Mouse (Mus musculus) kidney, adult 11 months (tissue): Measurements from ENCODE around the gene Slc5a11.

Experiments used
- DNase-seq: peaks from one replicate; pipeline ENCODE4 v3.0.0; 2022

Gene Slc5a11

DNA sequence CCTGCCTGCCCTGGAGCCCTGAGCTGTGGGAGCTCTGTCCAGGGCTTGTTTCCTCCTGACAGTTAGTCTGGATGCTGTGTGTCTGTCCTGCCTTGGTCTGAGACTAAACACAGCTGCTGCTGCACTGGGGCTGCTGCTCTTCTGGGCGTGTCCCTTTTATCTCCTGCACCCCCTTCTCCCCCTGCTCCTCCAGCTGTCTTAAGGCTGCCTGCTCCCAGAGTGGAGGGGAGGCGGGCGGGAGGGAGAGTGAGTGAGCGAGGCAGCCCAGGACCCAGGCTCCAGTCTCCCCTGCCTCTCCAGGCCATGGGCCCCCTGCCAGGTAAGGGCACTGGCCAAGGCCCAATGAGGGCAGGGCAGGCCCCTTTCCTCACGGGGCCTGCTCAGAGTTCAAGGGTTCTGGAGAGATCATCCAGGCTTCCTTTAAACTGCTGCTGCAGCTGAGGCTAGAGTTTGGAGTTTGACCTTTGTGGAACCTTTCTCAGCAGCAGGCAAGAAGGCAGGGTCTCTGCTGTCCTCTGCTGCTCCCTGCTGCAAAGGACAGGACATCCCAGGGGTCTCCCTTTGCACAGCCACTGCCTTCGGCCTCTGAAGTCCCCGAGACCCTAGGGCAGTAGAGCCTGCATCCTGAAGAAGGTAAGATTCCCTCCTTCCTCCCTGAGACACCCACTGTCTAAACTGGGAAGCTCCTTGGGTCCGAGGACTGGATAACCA lies at the start of gene Slc5a11:
Slc5a11 (plus strand) TSS at position 416 of the 711 bp plus-strand sequence.
- peak; percentile 90 for DNase-seq

GRCm38 (mm10) chr7:123167436-123167835 lies 47.1 kb upstream of the Slc5a11 start:
- DNase-seq = peak; percentile 26

DNA sequence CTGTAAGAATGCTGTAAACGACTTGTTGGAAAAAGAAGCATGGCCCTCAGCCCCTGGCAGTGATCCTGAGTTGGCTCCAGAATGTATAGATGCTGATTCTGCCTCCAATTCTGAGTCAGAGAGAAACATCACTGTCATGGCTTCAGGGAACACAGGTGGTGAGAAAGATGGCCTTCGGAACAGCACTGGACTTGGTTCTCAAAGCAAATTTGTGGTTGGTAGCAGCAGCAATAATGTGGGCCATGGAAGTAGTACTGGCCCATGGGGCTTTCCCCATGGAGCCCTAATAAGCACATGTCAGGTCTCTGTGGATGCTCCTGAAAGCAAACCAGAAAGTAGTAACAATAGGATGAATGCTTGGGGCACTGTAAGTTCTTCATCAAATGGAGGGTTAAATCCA lies 45.0 kb upstream of the Slc5a11 start:
- DNase-seq = no peak

GRCm38 (mm10) chr7:123172101-123172500 lies 42.5 kb upstream of the Slc5a11 start:
- DNase-seq = no peak

GRCm38 (mm10) chr7:123177215-123177614 lies 37.4 kb upstream of the Slc5a11 start:
- no peak for DNase-seq

DNA sequence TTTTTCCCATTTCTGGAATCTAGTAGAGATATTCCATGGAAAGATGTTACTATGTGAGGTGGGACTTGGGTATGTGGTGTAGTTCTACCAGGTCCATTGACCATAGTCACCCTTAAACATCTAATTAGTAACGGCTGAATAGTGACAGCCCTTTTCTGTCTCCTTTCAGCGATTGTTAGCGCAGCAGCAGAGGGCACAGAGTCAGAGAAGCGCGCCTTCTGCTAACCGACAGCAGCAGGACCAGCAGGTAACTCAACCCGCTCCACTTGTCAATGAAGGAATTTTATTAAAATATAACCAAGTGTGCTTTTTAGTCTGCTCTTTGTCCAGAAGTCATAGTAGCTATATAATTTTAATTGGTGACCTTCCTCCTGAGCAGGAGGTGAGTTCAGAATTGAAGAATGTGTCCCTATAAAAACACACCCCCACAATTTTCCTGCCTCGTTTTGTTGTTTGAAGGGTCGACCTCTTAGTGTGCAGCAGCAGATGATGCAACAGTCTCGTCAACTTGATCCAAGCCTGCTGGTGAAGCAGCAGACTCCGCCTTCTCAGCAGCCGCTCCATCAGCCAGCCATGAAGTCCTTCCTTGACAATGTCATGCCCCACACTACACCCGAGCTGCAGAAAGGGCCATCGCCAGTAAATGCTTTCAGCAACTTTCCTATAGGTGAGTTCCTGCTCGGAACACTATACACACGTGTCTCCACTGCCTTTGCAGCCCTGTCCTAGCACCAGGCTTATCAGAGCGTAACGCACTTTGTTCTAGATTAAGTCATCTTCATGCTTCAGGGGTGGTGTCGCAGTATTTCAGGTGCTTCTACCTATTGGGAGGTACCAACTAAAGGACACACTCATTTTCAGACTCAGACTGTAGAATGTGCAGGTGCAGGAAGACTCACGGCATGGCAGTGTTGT lies 32.5 kb upstream of the Slc5a11 start:
- DNase-seq = peak; percentile 63

GRCm38 (mm10) chr7:123184891-123185290 lies 29.7 kb upstream of the Slc5a11 start:
- DNase-seq = peak; percentile 58

GRCm38 (mm10) chr7:123186463-123186862 lies 28.1 kb upstream of the Slc5a11 start:
- no peak for DNase-seq

- no peak for DNase-seq
Observed at GRCm38 (mm10) chr7:123187246-123187645, 27.3 kb upstream of the Slc5a11 start.

GRCm38 (mm10) chr7:123188462-123188861 lies 26.1 kb upstream of the Slc5a11 start:
- DNase-seq = no peak

- DNase-seq = no peak
Observed at GRCm38 (mm10) chr7:123189762-123190161, 24.8 kb upstream of the Slc5a11 start.

GRCm38 (mm10) chr7:123191731-123192130 lies 22.8 kb upstream of the Slc5a11 start:
- no peak for DNase-seq

DNA sequence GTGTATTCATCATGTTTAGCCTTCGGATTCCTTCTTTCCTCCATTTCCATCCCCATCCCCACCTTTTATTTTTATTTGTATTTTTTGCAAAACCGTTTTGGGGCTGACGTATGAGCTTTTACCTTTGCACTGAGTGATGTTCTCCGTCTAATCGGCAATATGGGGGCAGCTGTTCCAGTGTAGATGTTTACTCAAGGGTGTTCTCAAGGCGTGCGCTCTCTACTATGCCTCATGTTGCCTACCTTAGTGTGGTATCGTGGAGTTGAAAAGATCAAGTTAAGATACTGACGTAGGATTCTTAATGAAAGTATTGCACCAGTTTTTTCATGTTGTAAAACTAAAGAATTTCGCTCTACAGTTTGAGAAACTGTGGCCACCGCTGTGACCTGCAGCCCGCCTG lies 21.4 kb upstream of the Slc5a11 start:
- no peak for DNase-seq

DNA sequence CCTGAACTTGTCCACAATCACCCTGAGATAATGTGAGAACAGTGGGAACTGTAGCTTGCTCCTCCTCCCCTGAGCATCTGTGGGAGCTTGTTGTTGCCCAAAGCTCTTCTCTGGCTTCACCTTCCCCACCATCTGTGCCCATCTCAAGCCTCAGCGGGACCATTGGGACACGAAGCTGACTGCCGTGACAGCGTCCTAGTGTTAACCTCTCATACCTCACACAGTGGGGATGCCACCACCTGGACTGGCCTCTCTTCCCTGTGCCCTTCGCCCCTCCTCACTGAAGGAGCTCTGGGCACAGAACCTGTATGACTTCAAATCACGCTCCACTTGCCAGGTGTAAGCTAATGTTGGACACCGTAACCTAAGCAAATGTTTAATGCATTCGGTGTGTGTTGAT lies 19.9 kb upstream of the Slc5a11 start:
- DNase-seq = peak; percentile 37

DNA sequence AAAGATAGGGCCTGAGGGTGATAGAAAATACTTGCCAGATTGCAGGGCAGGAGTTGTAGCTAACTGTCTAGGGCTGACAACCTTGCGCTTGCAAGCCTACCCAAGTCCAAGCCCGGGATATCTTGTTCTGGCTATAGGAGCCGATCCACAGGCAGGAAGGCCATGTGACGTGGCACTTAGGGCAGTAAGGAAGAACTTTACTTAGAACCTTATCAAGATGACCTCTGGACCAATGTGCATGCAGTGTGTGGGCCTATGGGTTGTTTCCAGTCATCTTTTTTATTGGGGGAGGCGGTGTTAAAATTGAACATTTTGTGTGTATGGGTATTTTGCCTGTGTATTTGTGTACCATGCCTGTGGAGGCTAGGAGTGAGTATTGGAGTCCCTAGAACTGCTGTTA lies 18.1 kb upstream of the Slc5a11 start:
- DNase-seq = no peak

GRCm38 (mm10) chr7:123198695-123199094 lies 15.9 kb upstream of the Slc5a11 start:
- peak; percentile 87 for DNase-seq

- DNase-seq = peak; percentile 37
Observed at GRCm38 (mm10) chr7:123199151-123199550, 15.4 kb upstream of the Slc5a11 start.

DNA sequence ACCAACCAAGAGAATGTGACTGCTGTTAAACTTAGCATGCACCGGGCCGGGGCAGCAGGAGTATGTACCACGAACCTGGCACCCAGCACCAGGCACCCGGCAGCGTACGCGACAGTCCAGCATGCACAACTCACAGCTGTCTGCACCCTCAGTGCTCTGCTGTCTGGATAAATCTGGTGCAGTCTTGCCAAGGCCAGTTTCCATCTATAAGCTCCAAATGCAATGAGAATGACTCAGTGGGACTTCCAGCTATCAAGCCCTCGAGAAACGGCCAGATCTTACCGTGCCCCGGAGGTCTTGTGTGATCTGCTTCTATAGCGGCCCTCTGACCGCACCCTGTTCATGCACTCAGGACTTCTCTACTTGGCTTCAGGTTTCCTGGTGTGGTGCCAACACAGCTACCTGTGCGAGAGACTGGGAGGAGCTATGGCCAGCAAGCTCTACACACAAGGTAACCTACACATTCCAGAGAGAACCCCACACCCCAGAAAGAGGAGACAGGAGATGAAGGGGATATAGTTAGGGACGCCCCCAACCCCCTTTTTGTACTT lies 14.8 kb upstream of the Slc5a11 start:
- no peak for DNase-seq

DNA sequence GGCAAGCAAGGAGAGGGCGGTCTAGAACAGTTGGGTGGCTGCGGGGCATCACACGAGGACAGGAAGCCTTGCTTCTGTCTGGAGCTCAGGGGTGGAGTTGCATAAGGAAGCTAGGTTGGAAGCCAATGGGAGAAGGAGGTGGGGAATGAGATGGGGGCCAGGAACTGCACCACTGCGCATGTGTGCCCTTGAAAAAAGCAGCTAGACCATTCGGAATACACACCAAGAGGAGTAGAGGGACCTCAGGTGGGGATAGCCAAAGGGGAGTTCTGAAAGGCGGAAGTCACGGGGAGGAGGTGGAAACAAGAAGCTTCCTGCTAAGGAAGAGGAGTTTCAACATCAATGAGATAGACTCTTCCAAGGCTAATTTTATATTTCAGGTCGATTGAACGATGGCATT lies 13.9 kb upstream of the Slc5a11 start:
- no peak for DNase-seq

DNA sequence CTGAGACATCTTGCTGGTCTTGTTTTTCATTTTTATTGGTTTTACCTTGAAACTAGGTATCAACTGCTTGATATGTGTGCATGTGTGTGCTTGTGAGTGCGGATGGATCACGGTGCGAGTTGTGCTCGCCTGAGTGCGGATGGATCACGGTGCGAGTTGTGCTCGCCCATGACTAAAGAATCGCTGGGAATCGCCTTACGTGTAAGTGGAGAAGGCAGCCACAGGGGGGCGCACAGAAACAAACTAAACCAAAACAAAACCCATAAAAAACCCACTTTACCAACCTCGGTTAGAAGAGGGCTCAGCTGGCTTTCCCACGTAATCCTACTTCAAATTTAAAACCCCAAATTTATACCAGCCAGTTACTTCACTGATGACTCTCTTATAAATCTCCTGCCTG lies 9.3 kb upstream of the Slc5a11 start:
- DNase-seq = no peak

GRCm38 (mm10) chr7:123207561-123207960 lies 7.0 kb upstream of the Slc5a11 start:
- no peak for DNase-seq

GRCm38 (mm10) chr7:123209864-123210263 lies 4.7 kb upstream of the Slc5a11 start:
- DNase-seq = no peak

- no peak for DNase-seq
Observed at GRCm38 (mm10) chr7:123211461-123211860, 3.1 kb upstream of the Slc5a11 start.

DNA sequence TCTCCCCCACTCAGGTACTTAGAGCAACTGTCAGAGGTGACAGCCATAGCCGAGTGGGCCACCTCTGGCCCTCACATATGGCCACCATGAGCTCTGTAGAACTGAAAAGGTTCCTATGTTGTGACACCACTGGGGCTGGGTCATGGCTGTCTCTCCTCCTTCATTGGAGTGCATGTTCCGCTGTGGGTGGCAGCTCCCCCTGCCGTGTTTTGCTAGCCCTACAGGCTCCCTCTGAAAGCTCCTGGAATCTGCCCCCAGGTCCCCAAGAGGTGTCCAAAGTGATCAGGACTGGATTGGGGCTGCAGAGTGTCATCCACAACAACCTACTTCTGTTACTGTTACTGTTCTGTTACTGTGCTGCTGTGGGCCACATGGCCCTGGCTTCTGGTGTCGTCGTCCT lies 2.3 kb upstream of the Slc5a11 start:
- DNase-seq = no peak
